Mouse (Mus musculus): ENCODE data around the gene Dpagt1. TPM values are rescaled to one million over a fixed set of nuclear protein-coding genes. Genes with fewer than 3 reads are reported as not detected.

Gene Dpagt1
- 23.5 and 23.6 TPM in 2 replicates for polyA plus RNA-seq (2012; rRNA removed)

- Histone ChIP-seq H3K27ac (ENCODE audit: insufficient read depth, low read length) (peak within 1 kb of the TSS; percentile 54), H3K4me1 (ENCODE audit: control insufficient read depth, insufficient read depth, low read length) (0 out of 2 replicates have a peak, but pooled peaks cover 3% of the 10 kb centered on the region), H3K4me3 (replicated peaks; ENCODE audit: insufficient read depth, low read depth, low read length) (peak within 1 kb of the TSS; percentile 70), H3K27me3 (ENCODE audit: control insufficient read depth, insufficient read depth, low read length) (no peaks in the 10 kb centered on the region)
- 2% methylated on average over 12 of the region's 12 CpGs for WGBS
- no peak for DNase-seq
- TF ChIP-seq POLR2A (IDR thresholded peaks at IDR 0.05; ENCODE audit: borderline replicate concordance, insufficient read depth, low read length) (no peak), CTCF (IDR thresholded peaks at IDR 0.05; ENCODE audit: borderline replicate concordance, insufficient read depth, low read depth, low read length) (no peak)
These were observed at the start of gene Dpagt1 for GRCm38 (mm10) chr9:44325768-44326370. Dpagt1 (plus strand) TSS chr9:44326019.

GRCm38 (mm10) chr9:44283183-44283582 lies 42.6 kb upstream of the Dpagt1 start:
- H3K27ac ChIP-seq (ENCODE audit: insufficient read depth, low read length) = no peak overlapping the region
- no peaks in the 10 kb centered on the region for H3K27me3 ChIP-seq (ENCODE audit: control insufficient read depth, insufficient read depth, low read length)
- WGBS = 34% methylated on average over 5 of the region's 5 CpGs
- TF ChIP-seq POLR2A (IDR thresholded peaks at IDR 0.05; ENCODE audit: borderline replicate concordance, insufficient read depth, low read length) (no peak), CTCF (IDR thresholded peaks at IDR 0.05; ENCODE audit: borderline replicate concordance, insufficient read depth, low read depth, low read length) (no peak)
- no peak for DNase-seq
- peaks cover 11% of the 10 kb centered on the region for H3K4me1 ChIP-seq (ENCODE audit: control insufficient read depth, insufficient read depth, low read length)
- H3K4me3 ChIP-seq (replicated peaks; ENCODE audit: insufficient read depth, low read depth, low read length) = no peak overlapping the region

GRCm38 (mm10) chr9:44286256-44286850 lies 39.5 kb upstream of the Dpagt1 start:
- DNase-seq = no peak
- Histone ChIP-seq H3K27me3 (ENCODE audit: control insufficient read depth, insufficient read depth, low read length) (no peaks in the 10 kb centered on the region), H3K27ac (ENCODE audit: insufficient read depth, low read length) (no peak overlapping the region), H3K4me1 (ENCODE audit: control insufficient read depth, insufficient read depth, low read length) (peaks cover 17% of the 10 kb centered on the region), H3K4me3 (replicated peaks; ENCODE audit: insufficient read depth, low read depth, low read length) (peak overlapping the region; percentile 15)
- TF ChIP-seq POLR2A (IDR thresholded peaks at IDR 0.05; ENCODE audit: borderline replicate concordance, insufficient read depth, low read length) (no peak), CTCF (IDR thresholded peaks at IDR 0.05; ENCODE audit: borderline replicate concordance, insufficient read depth, low read depth, low read length) (no peak)
- WGBS = 7% methylated on average over 6 of the region's 6 CpGs

- no peak for DNase-seq
- H3K27me3 ChIP-seq (ENCODE audit: control insufficient read depth, insufficient read depth, low read length) = no peaks in the 10 kb centered on the region
- no peak for TF ChIP-seq CTCF (IDR thresholded peaks at IDR 0.05; ENCODE audit: borderline replicate concordance, insufficient read depth, low read depth, low read length)
- TF ChIP-seq POLR2A (IDR thresholded peaks at IDR 0.05; ENCODE audit: borderline replicate concordance, insufficient read depth, low read length) = no peak
- H3K4me3 ChIP-seq (replicated peaks; ENCODE audit: insufficient read depth, low read depth, low read length) = peak overlapping the region; percentile 93
- WGBS = 5% methylated on average over 11 of the region's 11 CpGs
- peaks cover 17% of the 10 kb centered on the region for H3K4me1 ChIP-seq (ENCODE audit: control insufficient read depth, insufficient read depth, low read length)
- peak overlapping the region; percentile 66 for H3K27ac ChIP-seq (ENCODE audit: insufficient read depth, low read length)
These were observed 38.8 kb upstream of the Dpagt1 start for GRCm38 (mm10) chr9:44287003-44287400.

- Histone ChIP-seq H3K27me3 (ENCODE audit: control insufficient read depth, insufficient read depth, low read length) (no peaks in the 10 kb centered on the region), H3K4me3 (replicated peaks; ENCODE audit: insufficient read depth, low read depth, low read length) (peak overlapping the region; percentile 93), H3K27ac (ENCODE audit: insufficient read depth, low read length) (peak overlapping the region; percentile 66), H3K4me1 (ENCODE audit: control insufficient read depth, insufficient read depth, low read length) (peaks cover 14% of the 10 kb centered on the region)
- TF ChIP-seq POLR2A (IDR thresholded peaks at IDR 0.05; ENCODE audit: borderline replicate concordance, insufficient read depth, low read length) = no peak
- TF ChIP-seq CTCF (IDR thresholded peaks at IDR 0.05; ENCODE audit: borderline replicate concordance, insufficient read depth, low read depth, low read length) = no peak
- DNase-seq = peak; percentile 55 to 66
- under 1% methylated on average over 47 of the region's 47 CpGs for WGBS
These were observed 38.3 kb upstream of the Dpagt1 start for GRCm38 (mm10) chr9:44287401-44288075.

- TF ChIP-seq POLR2A (IDR thresholded peaks at IDR 0.05; ENCODE audit: borderline replicate concordance, insufficient read depth, low read length) = peak; percentile 39; the same call in 1 of the 2 replicates
- no peak for TF ChIP-seq CTCF (IDR thresholded peaks at IDR 0.05; ENCODE audit: borderline replicate concordance, insufficient read depth, low read depth, low read length)
- no peaks in the 10 kb centered on the region for H3K27me3 ChIP-seq (ENCODE audit: control insufficient read depth, insufficient read depth, low read length)
- peak within 1 kb of the TSS; percentile 66 for H3K27ac ChIP-seq (ENCODE audit: insufficient read depth, low read length)
- peak within 1 kb of the TSS; percentile 93 for H3K4me3 ChIP-seq (replicated peaks; ENCODE audit: insufficient read depth, low read depth, low read length)
- peak; percentile 72 to 82 for DNase-seq
- under 1% methylated on average over 38 of the region's 38 CpGs for WGBS
- H3K4me1 ChIP-seq (ENCODE audit: control insufficient read depth, insufficient read depth, low read length) = peaks cover 12% of the 10 kb centered on the region
These were observed 37.5 kb upstream of the Dpagt1 start, which contains the start of gene Abcg4 for GRCm38 (mm10) chr9:44288076-44288958. Abcg4 (minus strand) TSS chr9:44288615.

- Histone ChIP-seq H3K27ac (ENCODE audit: insufficient read depth, low read length) (peak overlapping the region; percentile 66), H3K27me3 (ENCODE audit: control insufficient read depth, insufficient read depth, low read length) (no peaks in the 10 kb centered on the region), H3K4me1 (ENCODE audit: control insufficient read depth, insufficient read depth, low read length) (peaks cover 9% of the 10 kb centered on the region), H3K4me3 (replicated peaks; ENCODE audit: insufficient read depth, low read depth, low read length) (peak overlapping the region; percentile 93)
- peak in 1 of 2 experiments; percentile 55 for DNase-seq
- 7% methylated on average over 11 of the region's 11 CpGs for WGBS
- peak; percentile 24; the same call in 1 of the 2 replicates for TF ChIP-seq POLR2A (IDR thresholded peaks at IDR 0.05; ENCODE audit: borderline replicate concordance, insufficient read depth, low read length)
- TF ChIP-seq CTCF (IDR thresholded peaks at IDR 0.05; ENCODE audit: borderline replicate concordance, insufficient read depth, low read depth, low read length) = no peak
These were observed 36.9 kb upstream of the Dpagt1 start for GRCm38 (mm10) chr9:44288959-44289291.
